Mouse (Mus musculus) brain, embryonic 14.5 days (tissue): ENCODE results near the gene Sost.

Experiments
- CTCF ChIP-seq: fragments of 200-500 bp; IDR thresholded peaks from 2 replicates; pipeline ENCODE4 v1.5.1; 2012; ENCODE audit warnings: inconsistent platforms, mild to moderate bottlenecking, moderate library complexity, borderline replicate concordance; ENCODE audit not compliant: insufficient read depth, insufficient read length; ENCODE audit errors: extremely low read depth
- POLR2A ChIP-seq: fragments of 200-500 bp; IDR thresholded peaks from 2 replicates; pipeline ENCODE4 v1.6.1; 2012; ENCODE audit warnings: mild to moderate bottlenecking, inconsistent platforms, borderline replicate concordance; ENCODE audit not compliant: poor library complexity, insufficient read depth, insufficient read length, severe bottlenecking; ENCODE audit errors: extremely low read depth

DNA sequence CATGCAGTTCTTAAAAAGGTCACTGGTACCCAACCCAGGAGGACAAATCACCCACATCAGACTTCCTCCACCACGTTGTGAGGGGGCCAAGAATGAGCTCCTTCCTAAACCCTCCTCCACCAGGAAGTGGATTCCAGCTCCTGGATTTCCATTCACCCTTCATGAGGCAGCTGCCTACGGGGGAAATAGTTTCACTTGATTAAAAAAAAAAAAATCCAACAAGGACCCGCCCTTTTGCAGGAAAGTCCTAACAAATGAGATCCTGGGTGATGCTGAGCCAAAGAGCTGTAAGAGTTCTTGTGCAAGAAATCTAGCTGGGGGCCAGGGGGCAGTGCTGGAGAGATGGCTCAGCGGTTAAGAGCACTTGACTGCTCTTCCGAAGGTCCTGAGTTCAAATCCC, 31.4 kb upstream of the Sost start:
- TF ChIP-seq POLR2A = no peak
- TF ChIP-seq CTCF = no peak
